Mouse (Mus musculus) hindbrain, embryonic 16.5 days (tissue): Measurements from ENCODE around the gene Crebl2. TPM values are rescaled to one million over a fixed set of nuclear protein-coding genes. Genes with fewer than 3 reads are reported as not detected.
A peak's percentile ranks its signal among the peaks of the same experiment; 100 is the strongest.

Source experiments
- ATAC-seq: fragments of 200-750 bp; cut with Nextera tagmentation; 2 replicates; pipeline ENCODE4 v1.8.0; 2017; ENCODE audit warnings: moderate TSS enrichment, moderate library complexity
- H3K27ac ChIP-seq: fragments of 300-500 bp; sonication (generic); 2 replicates; pipeline ENCODE4 v1.5.1; 2014; ENCODE audit warnings: low read depth, mild to moderate bottlenecking, control low read depth, low read length, moderate library complexity
- H3K27me3 ChIP-seq: fragments of 300-500 bp; sonication (generic); replicated peaks from 2 replicates; pipeline ENCODE4 v1.6.1; 2014; ENCODE audit warnings: low read length; ENCODE audit not compliant: control insufficient read depth, insufficient read depth
- H3K36me3 ChIP-seq: fragments of 300-500 bp; sonication (generic); 2 replicates; pipeline ENCODE4 v1.6.1; 2014; ENCODE audit warnings: mild to moderate bottlenecking, low read length, moderate library complexity, mixed read lengths; ENCODE audit not compliant: control insufficient read depth, insufficient read depth
- H3K4me1 ChIP-seq: fragments of 300-500 bp; sonication (generic); 2 replicates; pipeline ENCODE4 v1.6.1; 2014; ENCODE audit warnings: low read depth, low read length; ENCODE audit not compliant: control insufficient read depth, insufficient read depth
- H3K4me2 ChIP-seq: fragments of 300-500 bp; sonication (generic); 2 replicates; pipeline ENCODE4 v1.6.1; 2014; ENCODE audit warnings: mild to moderate bottlenecking, low read length, control low read depth, moderate library complexity
- H3K4me3 ChIP-seq: fragments of 300-500 bp; sonication (generic); 2 replicates; pipeline ENCODE4 v1.5.1; 2014; ENCODE audit warnings: mild to moderate bottlenecking, low read length, control low read depth, moderate library complexity
- H3K9ac ChIP-seq: fragments of 300-500 bp; sonication (generic); 2 replicates; pipeline ENCODE4 v1.6.1; 2014; ENCODE audit warnings: low read depth, mild to moderate bottlenecking, control low read depth, low read length, moderate library complexity
- H3K9me3 ChIP-seq: fragments of 300-500 bp; sonication (generic); 2 replicates; pipeline ENCODE4 v1.6.1; 2014; ENCODE audit warnings: mild to moderate bottlenecking, low read length, moderate library complexity; ENCODE audit not compliant: control insufficient read depth
- WGBS: fragments of 180-500 bp; shearing (Covaris S2); extraction: QIAGEN DNeasy Blood & Tissue Kit; methylation state at CpG from one replicate; pipeline ENCODE4 v1.1.7; 2014; 5-methylcytosine and 5-hydroxymethylcytosine counted together
- polyA plus RNA-seq: library from polyadenylated mRNA; unstranded; fragments of >200 nt; fragmentation: Nextera tagmentation; extraction: Ambion mirVana; gene quantifications from 2 replicates; pipeline ENCODE4 v1.2.1, GENCODE M21; 2015

The Crebl2 gene
- polyA plus RNA-seq, 1 experiment from 2014 or later, result 3.9 TPM

GRCm38 (mm10) chr6:134860275-134860674, 30.3 kb downstream of the Crebl2 start:
- H3K9me3 ChIP-seq, result no peaks in the 10 kb centered on the region
- no peaks in the 10 kb centered on the region for H3K27me3 ChIP-seq
- H3K4me1 ChIP-seq, result peaks cover 17% of the 10 kb centered on the region
- no peak for ATAC-seq
- H3K4me2 ChIP-seq, result no peak overlapping the region
- H3K4me3 ChIP-seq, result no peak overlapping the region
- WGBS, result 78% methylated on average over 4 of the region's 4 CpGs
- no peak overlapping the region for H3K27ac ChIP-seq
- H3K36me3 ChIP-seq, result 0 out of 2 replicates have a peak, but pooled peaks cover 4% of the 10 kb centered on the region
- H3K9ac ChIP-seq, result no peak overlapping the region

- no peak overlapping the region for H3K9ac ChIP-seq
- H3K9me3 ChIP-seq, result no peaks in the 10 kb centered on the region
- H3K36me3 ChIP-seq, result peaks cover 6% of the 10 kb centered on the region; the same call in 1 of the 2 replicates
- no peak overlapping the region for H3K4me3 ChIP-seq
- H3K27ac ChIP-seq, result no peak overlapping the region; the same call in 1 of the 2 replicates
- H3K4me1 ChIP-seq, result peaks cover 17% of the 10 kb centered on the region
- no peak for ATAC-seq
- WGBS, result 87% methylated on average over 12 of the region's 12 CpGs
- no peak overlapping the region for H3K4me2 ChIP-seq
- no peaks in the 10 kb centered on the region for H3K27me3 ChIP-seq
Observed at GRCm38 (mm10) chr6:134861386-134861785, 31.4 kb downstream of the Crebl2 start.

GRCm38 (mm10) chr6:134862671-134863104, 32.7 kb downstream of the Crebl2 start:
- peak overlapping the region; percentile 73 for H3K4me2 ChIP-seq
- H3K27ac ChIP-seq, result peak overlapping the region; percentile 79
- peaks cover 17% of the 10 kb centered on the region for H3K4me1 ChIP-seq
- no peaks in the 10 kb centered on the region for H3K9me3 ChIP-seq
- 4% methylated on average over 13 of the region's 13 CpGs for WGBS
- peak overlapping the region; percentile 36 for H3K4me3 ChIP-seq
- H3K9ac ChIP-seq, result peak overlapping the region; percentile 48
- peak; percentile 85 for ATAC-seq
- peaks cover 7% of the 10 kb centered on the region; the same call in 1 of the 2 replicates for H3K36me3 ChIP-seq
- no peaks in the 10 kb centered on the region for H3K27me3 ChIP-seq

- peaks cover 10% of the 10 kb centered on the region; the same call in 1 of the 2 replicates for H3K36me3 ChIP-seq
- H3K27me3 ChIP-seq, result no peaks in the 10 kb centered on the region
- H3K4me3 ChIP-seq, result peak overlapping the region; percentile 36
- no peaks in the 10 kb centered on the region for H3K9me3 ChIP-seq
- H3K4me2 ChIP-seq, result peak overlapping the region; percentile 73
- H3K4me1 ChIP-seq, result peaks cover 17% of the 10 kb centered on the region
- H3K9ac ChIP-seq, result peak overlapping the region; percentile 48
- ATAC-seq, result peak; percentile 94
- H3K27ac ChIP-seq, result peak overlapping the region; percentile 79
- WGBS, result under 1% methylated on average over 19 of the region's 19 CpGs
Observed at GRCm38 (mm10) chr6:134863146-134863545, 33.2 kb downstream of the Crebl2 start.

DNA sequence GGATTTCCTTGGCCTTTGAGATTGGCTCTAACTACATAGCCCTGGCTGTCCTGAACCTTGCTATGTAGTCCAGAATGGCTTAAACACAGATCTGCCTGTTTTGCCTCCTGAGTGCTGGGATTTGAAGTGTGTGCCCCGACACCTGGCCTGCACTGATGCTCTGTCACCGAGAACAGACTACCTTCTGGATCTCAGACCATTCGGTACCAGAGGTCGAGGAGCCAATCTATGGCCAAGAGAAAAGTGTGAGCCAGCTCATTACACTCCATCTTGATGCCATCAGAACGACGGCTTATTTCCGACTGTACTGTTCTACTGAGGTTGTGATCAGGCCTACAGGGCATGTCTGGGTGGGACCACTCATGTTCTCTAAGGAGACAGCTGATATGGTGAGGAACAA, 36.2 kb downstream of the Crebl2 start:
- WGBS, result 94% methylated on average over 7 of the region's 7 CpGs
- Histone ChIP-seq H3K36me3 (peaks cover 31% of the 10 kb centered on the region), H3K27me3 (no peaks in the 10 kb centered on the region), H3K4me1 (peaks cover 17% of the 10 kb centered on the region), H3K4me2 (no peak overlapping the region), H3K27ac (no peak overlapping the region), H3K9me3 (peaks cover 3% of the 10 kb centered on the region; the same call in 1 of the 2 replicates), H3K4me3 (no peak overlapping the region), H3K9ac (no peak overlapping the region)
- ATAC-seq, result no peak

DNA sequence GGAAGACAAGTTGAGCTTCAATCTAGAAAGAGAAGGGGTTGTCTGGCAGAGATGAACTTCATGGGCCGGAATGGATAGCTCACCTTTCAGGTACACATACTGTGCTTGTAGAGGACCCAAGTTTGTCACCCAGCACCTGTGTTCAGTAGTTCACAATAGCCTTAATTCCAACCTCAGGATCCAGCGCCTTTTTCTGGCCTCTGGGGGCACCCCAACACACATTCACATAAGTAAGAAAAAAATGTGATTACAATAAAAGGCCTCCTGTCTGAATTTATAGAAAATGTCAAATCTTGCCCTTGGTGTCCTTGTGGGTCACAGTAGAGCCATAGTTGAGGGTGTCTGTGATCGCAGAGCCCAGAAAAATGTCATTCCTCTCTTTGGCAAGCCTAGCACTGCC, 37.4 kb downstream of the Crebl2 start:
- WGBS, result 91% methylated on average over 3 of the region's 3 CpGs
- no peak for ATAC-seq

GRCm38 (mm10) chr6:134870209-134870742, 40.3 kb downstream of the Crebl2 start:
- 90% methylated on average over 12 of the region's 12 CpGs for whole genome bisulfite sequencing
- H3K4me2 ChIP-seq, result no peak overlapping the region
- no peaks in the 10 kb centered on the region for H3K4me1 ChIP-seq
- no peak overlapping the region for H3K9ac ChIP-seq
- H3K27me3 ChIP-seq, result no peaks in the 10 kb centered on the region
- peaks cover 3% of the 10 kb centered on the region; the same call in 1 of the 2 replicates for H3K9me3 ChIP-seq
- H3K27ac ChIP-seq, result no peak overlapping the region
- no peak overlapping the region for H3K4me3 ChIP-seq
- no peak for ATAC-seq
- H3K36me3 ChIP-seq, result peaks cover 31% of the 10 kb centered on the region

More for the DNA sequence above, 37.4 kb downstream of the Crebl2 start:
- no peak overlapping the region for H3K9ac ChIP-seq
- no peaks in the 10 kb centered on the region for H3K27me3 ChIP-seq
- H3K36me3 ChIP-seq, result peaks cover 31% of the 10 kb centered on the region
- peaks cover 7% of the 10 kb centered on the region for H3K4me1 ChIP-seq
- no peak overlapping the region for H3K4me2 ChIP-seq
- no peak overlapping the region for H3K4me3 ChIP-seq
- no peak overlapping the region for H3K27ac ChIP-seq
- peaks cover 3% of the 10 kb centered on the region; the same call in 1 of the 2 replicates for H3K9me3 ChIP-seq

- Histone ChIP-seq H3K9ac (no peak overlapping the region), H3K9me3 (peaks cover 3% of the 10 kb centered on the region; the same call in 1 of the 2 replicates), H3K4me1 (no peaks in the 10 kb centered on the region), H3K4me3 (no peak overlapping the region), H3K27me3 (no peaks in the 10 kb centered on the region), H3K4me2 (no peak overlapping the region), H3K27ac (no peak overlapping the region), H3K36me3 (peaks cover 31% of the 10 kb centered on the region)
- no peak for ATAC-seq
- 94% methylated on average over 4 of the region's 4 CpGs for WGBS
Observed at GRCm38 (mm10) chr6:134870887-134871286, 40.9 kb downstream of the Crebl2 start.

GRCm38 (mm10) chr6:134872236-134872635, 42.3 kb downstream of the Crebl2 start:
- Histone ChIP-seq H3K4me3 (no peak overlapping the region), H3K4me2 (no peak overlapping the region), H3K27ac (no peak overlapping the region), H3K9me3 (peaks cover 3% of the 10 kb centered on the region; the same call in 1 of the 2 replicates), H3K4me1 (no peaks in the 10 kb centered on the region), H3K27me3 (no peaks in the 10 kb centered on the region), H3K36me3 (peaks cover 28% of the 10 kb centered on the region), H3K9ac (no peak overlapping the region)
- WGBS, result 87% methylated on average over 2 of the region's 2 CpGs
- ATAC-seq, result no peak
